Mouse (Mus musculus) stomach, embryonic 14.5 days (tissue): ENCODE results near the gene Olfr1202. TPM values are rescaled to one million over a fixed set of nuclear protein-coding genes. Genes with fewer than 3 reads are reported as not detected.

ENCODE experiments used
- ATAC-seq: fragments of 200-750 bp; cut with Nextera tagmentation; 2 replicates; pipeline ENCODE4 v1.8.0; 2017; ENCODE audit warnings: low read depth, moderate TSS enrichment; ENCODE audit not compliant: insufficient number of reproducible peaks, insufficient read depth, low FRiP score
- H3K27ac ChIP-seq: fragments of 300-500 bp; sonication (generic); 2 replicates; pipeline ENCODE4 v1.5.1; 2014; ENCODE audit warnings: mild to moderate bottlenecking, low read length, moderate library complexity, mixed read lengths
- H3K27me3 ChIP-seq: fragments of 300-500 bp; sonication (generic); 2 replicates; pipeline ENCODE4 v1.6.1; 2014; ENCODE audit warnings: low read length, control low read depth, mixed read lengths; ENCODE audit not compliant: control insufficient read depth, insufficient read depth
- H3K36me3 ChIP-seq: fragments of 300-500 bp; sonication (generic); 2 replicates; pipeline ENCODE4 v1.6.1; 2014; ENCODE audit warnings: mild to moderate bottlenecking, control low read depth, low read length, moderate library complexity, mixed read lengths; ENCODE audit not compliant: control insufficient read depth, insufficient read depth
- H3K4me1 ChIP-seq: fragments of 300-500 bp; sonication (generic); 2 replicates; pipeline ENCODE4 v1.6.1; 2014; ENCODE audit warnings: low read length, control low read depth, mixed read lengths; ENCODE audit not compliant: control insufficient read depth, insufficient read depth
- H3K4me2 ChIP-seq: fragments of 300-500 bp; sonication (generic); replicated peaks from 2 replicates; pipeline ENCODE4 v1.6.1; 2014; ENCODE audit warnings: low read depth, low read length, control low read depth
- H3K4me3 ChIP-seq: fragments of 300-500 bp; sonication (generic); 2 replicates; pipeline ENCODE4 v1.5.1; 2014; ENCODE audit warnings: low read depth, low read length, control low read depth
- H3K9ac ChIP-seq: fragments of 300-500 bp; sonication (generic); replicated peaks from 2 replicates; pipeline ENCODE4 v1.6.1; 2014; ENCODE audit warnings: low read depth, mild to moderate bottlenecking, control low read depth, low read length, moderate library complexity, mixed read lengths
- H3K9me3 ChIP-seq: fragments of 300-500 bp; sonication (generic); 2 replicates; pipeline ENCODE4 v1.6.1; 2016; ENCODE audit warnings: low read depth, low read length, control low read depth; ENCODE audit not compliant: control insufficient read depth
- WGBS: fragments of 180-500 bp; shearing (Covaris S2); extraction: QIAGEN DNeasy Blood & Tissue Kit; methylation state at CpG from one replicate; pipeline ENCODE4 v1.1.7; 2014; 5-methylcytosine and 5-hydroxymethylcytosine counted together
- polyA plus RNA-seq: library from polyadenylated mRNA; unstranded; fragments of >200 nt; fragmentation: Nextera tagmentation; extraction: Ambion mirVana; gene quantifications from 2 replicates; pipeline ENCODE4 v1.2.1, GENCODE M21; 2014

The Olfr1202 gene
- not detected in 2 replicates for polyA plus RNA-seq

GRCm38 (mm10) chr2:88814196-88814595 is at the start of gene Olfr1202:
TSS of gene Olfr1202 (plus strand) at chr2:88814496.
- no peak for ATAC-seq
- Histone ChIP-seq H3K9me3 (no peaks in the 10 kb centered on the region), H3K27me3 (no peaks in the 10 kb centered on the region), H3K27ac (no peak within 1 kb of the TSS), H3K4me2 (no peak within 1 kb of the TSS), H3K4me3 (no peak within 1 kb of the TSS), H3K9ac (no peak within 1 kb of the TSS), H3K4me1 (no peaks in the 10 kb centered on the region), H3K36me3 (no peaks in the 10 kb centered on the region)
- 77% methylated on average over 1 of the region's 1 CpGs for WGBS

DNA sequence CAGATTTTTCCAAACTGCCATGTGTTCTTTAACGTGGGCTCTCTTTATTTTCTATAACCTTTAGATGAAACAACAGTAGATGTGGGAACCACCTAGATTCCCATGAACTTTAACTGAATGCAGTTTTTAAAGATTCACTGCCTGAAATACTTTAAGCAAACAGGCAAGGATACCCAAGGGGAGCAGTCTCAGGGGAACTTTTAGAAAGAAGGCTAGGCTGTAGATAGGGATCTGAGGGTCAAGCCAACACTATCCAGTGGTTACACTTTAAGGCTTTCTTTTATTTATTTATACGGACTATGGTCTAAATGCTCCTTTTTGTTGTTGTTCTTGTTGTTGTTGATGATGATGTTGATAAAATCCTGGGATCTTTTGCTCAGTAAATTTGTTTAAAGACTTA is 43.9 kb upstream of the Olfr1202 start, which contains the start of gene Olfr1200:
Gene Olfr1200, minus strand, starts transcription at position 101 of the 400 bp plus-strand sequence.
- no peak for ATAC-seq
- Histone ChIP-seq H3K4me1 (no peaks in the 10 kb centered on the region), H3K9me3 (no peaks in the 10 kb centered on the region), H3K27ac (no peak within 1 kb of the TSS), H3K4me3 (no peak within 1 kb of the TSS), H3K9ac (no peak within 1 kb of the TSS), H3K4me2 (no peak within 1 kb of the TSS), H3K36me3 (no peaks in the 10 kb centered on the region), H3K27me3 (no peaks in the 10 kb centered on the region)
- 85% methylated on average over 2 of the region's 2 CpGs for WGBS

DNA sequence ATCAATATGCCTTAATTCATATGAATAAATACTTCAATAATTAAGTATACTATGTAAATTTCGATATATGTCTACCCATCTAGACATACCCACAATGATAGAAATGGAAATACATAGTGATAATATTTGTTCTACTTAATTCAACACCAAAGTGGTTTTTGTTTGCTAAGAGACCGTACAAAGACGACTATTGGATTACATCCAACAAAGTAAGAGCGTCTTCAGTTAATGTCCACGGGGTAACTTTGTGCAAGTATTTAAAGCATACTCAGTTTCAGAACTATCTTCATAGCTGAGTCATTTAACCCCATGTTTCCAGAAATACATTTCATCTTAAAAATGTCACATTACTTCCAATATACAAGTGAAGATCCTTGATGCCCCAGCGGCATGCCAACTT is 21.6 kb upstream of the Olfr1202 start, which contains the start of gene Olfr1201:
Gene Olfr1201, plus strand, starts transcription at position 301 of the 400 bp plus-strand sequence.
- H3K36me3 ChIP-seq = no peaks in the 10 kb centered on the region
- no peak within 1 kb of the TSS for H3K4me3 ChIP-seq
- no peak for ATAC-seq
- no peak within 1 kb of the TSS for H3K4me2 ChIP-seq
- H3K27me3 ChIP-seq = no peaks in the 10 kb centered on the region
- no peaks in the 10 kb centered on the region for H3K4me1 ChIP-seq
- WGBS = 78% methylated on average over 6 of the region's 6 CpGs
- H3K9me3 ChIP-seq = no peaks in the 10 kb centered on the region
- H3K27ac ChIP-seq = no peak within 1 kb of the TSS
- H3K9ac ChIP-seq = no peak within 1 kb of the TSS

DNA sequence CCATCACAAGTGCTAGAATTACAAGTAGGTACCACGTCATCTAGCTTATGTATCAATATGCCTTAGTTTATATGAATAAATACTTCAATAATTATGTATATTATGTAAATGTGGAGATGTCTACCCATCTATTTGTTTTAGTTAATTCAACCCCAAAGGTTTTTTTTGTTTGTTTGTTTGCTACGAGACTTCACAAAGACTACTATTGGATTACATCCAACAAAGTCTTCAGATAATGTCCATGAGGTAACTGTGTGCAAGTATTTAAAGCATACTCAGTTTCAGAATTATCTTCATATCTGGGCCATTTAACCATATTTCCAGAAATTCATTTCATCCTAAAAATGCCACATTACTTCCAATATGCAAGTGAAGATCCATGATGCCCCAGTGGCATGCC is 15.1 kb downstream of the Olfr1202 start, which contains the start of gene Olfr1205:
Gene Olfr1205, plus strand, starts transcription at position 301 of the 400 bp plus-strand sequence.
- H3K4me3 ChIP-seq = no peak within 1 kb of the TSS
- no peak for ATAC-seq
- H3K27ac ChIP-seq = no peak within 1 kb of the TSS
- no peaks in the 10 kb centered on the region for H3K4me1 ChIP-seq
- H3K27me3 ChIP-seq = no peaks in the 10 kb centered on the region
- H3K36me3 ChIP-seq = no peaks in the 10 kb centered on the region
- 88% methylated on average over 2 of the region's 2 CpGs for WGBS
- H3K9ac ChIP-seq = no peak within 1 kb of the TSS
- no peak within 1 kb of the TSS for H3K4me2 ChIP-seq
- no peaks in the 10 kb centered on the region for H3K9me3 ChIP-seq

DNA sequence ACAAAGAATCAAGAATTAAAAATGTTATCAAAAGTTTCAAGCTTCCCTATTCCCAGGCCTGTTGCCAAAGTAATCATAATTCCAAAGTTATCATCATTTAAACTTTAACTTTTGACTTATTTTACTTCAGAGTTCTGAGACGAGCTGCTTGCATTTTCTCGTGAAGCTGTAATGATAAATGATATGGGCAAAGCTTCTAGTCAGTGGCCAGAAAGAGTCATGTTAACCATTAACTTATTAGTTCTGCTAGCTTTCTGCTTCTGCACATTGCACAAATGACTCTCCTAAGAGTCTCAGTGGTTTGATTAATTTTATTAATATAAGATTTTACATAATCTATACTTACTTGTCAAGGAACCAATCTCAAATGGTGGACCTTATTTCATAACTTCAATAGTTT is 24.2 kb downstream of the Olfr1202 start:
- WGBS = 30% methylated on average over 2 of the region's 2 CpGs
- Histone ChIP-seq H3K36me3 (no peaks in the 10 kb centered on the region), H3K27me3 (no peaks in the 10 kb centered on the region), H3K4me1 (no peaks in the 10 kb centered on the region), H3K9me3 (no peaks in the 10 kb centered on the region), H3K9ac (no peak overlapping the region), H3K4me2 (no peak overlapping the region), H3K4me3 (no peak overlapping the region), H3K27ac (no peak overlapping the region)
- no peak for ATAC-seq

DNA sequence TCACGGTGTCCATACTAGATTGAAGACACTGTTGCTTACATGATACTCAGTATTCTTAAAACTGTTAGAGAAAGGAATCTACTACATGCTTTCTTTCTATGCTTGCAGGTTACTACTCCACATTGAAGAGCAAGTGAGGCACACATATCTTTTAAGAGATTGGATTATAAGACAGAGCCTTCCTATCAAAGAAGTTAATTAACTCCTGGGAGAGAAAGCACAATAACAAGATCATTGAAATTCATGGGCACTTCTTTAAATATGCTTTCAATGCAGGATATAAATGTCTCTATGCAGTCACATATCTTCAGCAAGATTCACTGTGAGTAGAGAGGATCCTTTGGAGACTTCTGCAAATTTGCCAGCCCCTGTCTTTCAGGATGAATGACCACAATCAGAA is 34.7 kb downstream of the Olfr1202 start, which contains the start of gene Olfr1204:
Gene Olfr1204, plus strand, starts transcription at position 301 of the 400 bp plus-strand sequence.
- no peak for ATAC-seq
- Histone ChIP-seq H3K4me3 (no peak within 1 kb of the TSS), H3K9me3 (no peaks in the 10 kb centered on the region), H3K36me3 (no peaks in the 10 kb centered on the region), H3K27me3 (no peaks in the 10 kb centered on the region), H3K9ac (no peak within 1 kb of the TSS), H3K4me2 (no peak within 1 kb of the TSS), H3K27ac (no peak within 1 kb of the TSS), H3K4me1 (no peaks in the 10 kb centered on the region)
- WGBS = 89% methylated on average over 1 of the region's 1 CpGs

DNA sequence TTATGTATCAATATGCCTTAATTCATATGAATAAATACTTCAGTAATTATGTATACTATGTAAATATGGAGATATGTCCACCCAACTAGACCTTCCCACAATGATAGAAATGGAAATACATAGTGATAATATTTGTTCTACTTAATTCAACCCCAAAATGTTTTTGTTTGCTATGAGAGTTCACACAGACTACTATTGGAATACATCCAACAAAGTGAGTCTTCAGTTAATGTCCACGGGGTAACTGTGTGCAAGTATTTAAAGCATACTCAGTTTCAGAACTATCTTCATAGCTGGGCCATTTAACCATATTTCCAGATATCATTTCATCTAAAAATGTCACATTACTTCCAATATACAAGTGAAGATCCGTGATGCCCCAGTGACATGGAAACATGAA is 48.6 kb downstream of the Olfr1202 start, which contains the start of gene Olfr1206:
Gene Olfr1206, plus strand, starts transcription at position 301 of the 400 bp plus-strand sequence.
- no peak within 1 kb of the TSS for H3K4me3 ChIP-seq
- no peak within 1 kb of the TSS for H3K9ac ChIP-seq
- no peak for ATAC-seq
- H3K9me3 ChIP-seq = no peaks in the 10 kb centered on the region
- H3K4me1 ChIP-seq = no peaks in the 10 kb centered on the region
- no peak within 1 kb of the TSS for H3K4me2 ChIP-seq
- no peaks in the 10 kb centered on the region for H3K36me3 ChIP-seq
- WGBS = 79% methylated on average over 2 of the region's 2 CpGs
- no peaks in the 10 kb centered on the region for H3K27me3 ChIP-seq
- no peak within 1 kb of the TSS for H3K27ac ChIP-seq
